ENCODE assay signal across 18 mouse cellular contexts in genomic region chr8:123441788-123442187, GRCm38 (mm10). TPM values are rescaled to one million over a fixed set of nuclear protein-coding genes. Genes with fewer than 3 reads are reported as not detected.
DNase-seq lines count a peak whose midpoint lies in the region; ATAC-seq lines count a peak whose summit lies in the region.
"Had no signal": no experiment of that assay in that cellular context is flagged by ENCODE, and none has a peak within 500 bp of the region (broad histone marks: within the 10 kb centered on the region; RNA-seq: fewer than 3 reads in every experiment).

No protein-coding gene starts in this region.

- H3K27me3 ChIP-seq in megakaryocyte, embryonic 14.5 days (replicated peaks), result peaks cover 3% of the 10 kb centered on the region
- H3K27me3 ChIP-seq: embryonic facial prominence, embryonic 12.5 days; forebrain, embryonic 13.5 days; forebrain, embryonic 15.5 days had no signal

- H3K36me3 ChIP-seq in megakaryocyte, embryonic 14.5 days (replicated peaks; ENCODE audit: low read length), result peaks cover 17% of the 10 kb centered on the region
- H3K36me3 ChIP-seq: forebrain, embryonic 15.5 days had no signal

- no peak for ATAC-seq in megakaryocyte, adult 5-6 weeks (ENCODE audit: poor library complexity, severe bottlenecking)
- ATAC-seq: activated CD4-positive, CD25-positive, alpha-beta regulatory T cell, adult 4 months; forebrain, postnatal 0 days had no signal

- peaks cover 14% of the 10 kb centered on the region for H3K9me3 ChIP-seq in megakaryocyte, embryonic 14.5 days
- H3K9me3 ChIP-seq: embryonic facial prominence, embryonic 12.5 days; forebrain, embryonic 13.5 days; forebrain, embryonic 15.5 days had no signal

- peak; percentile 87 for DNase-seq in MEL-GATA-1-ER (ENCODE audit: extremely low read depth, low read depth)
- DNase-seq in gastrocnemius, postnatal 36 days, result no peak
- no peak for DNase-seq in liver
- DNase-seq: adrenal gland, adult 8-10 months; adrenal gland, postnatal 14 days; adrenal gland, postnatal 36 days; cerebellum, adult 8-10 months; cerebellum, postnatal 10 days; cerebellum, postnatal 25 days; forebrain, postnatal 0 days had no signal

- intact Hi-C loops in gastrocnemius, postnatal 36 days (cut with DNase I), result no loop called here

- H3K4me1 ChIP-seq in megakaryocyte, embryonic 14.5 days, result peaks cover 51% of the 10 kb centered on the region

- H3K4me3 ChIP-seq in megakaryocyte, embryonic 14.5 days (replicated peaks), result peak overlapping the region; percentile 97
- H3K4me3 ChIP-seq: embryonic facial prominence, embryonic 10.5 days; embryonic facial prominence, embryonic 12.5 days had no signal

RNA-seq across cellular contexts. Expression of gene Def8, which starts 18.5 kb away (rescaled TPM):
- polyA plus RNA-seq in megakaryocyte, embryonic 14.5 days (2012; ENCODE audit: insufficient read depth, low replicate concordance), result 20.7 and 47.5 TPM in 2 replicates
- 15.2 and 19.6 TPM in 2 replicates for total RNA-seq in megakaryocyte, adult 5-6 weeks (2015)
- total RNA-seq in megakaryocyte, adult 5-6 weeks (2017), result 24.9 and 27.3 TPM in 2 replicates
- 10 to 100 TPM; 35.7 to 40.3 TPM for total RNA-seq in gastrocnemius, postnatal 36 days (2021)

RNA-seq across cellular contexts. Expression of gene Tubb3, which starts 30.6 kb away (rescaled TPM):
- 123 and 178 TPM in 2 replicates for polyA plus RNA-seq in megakaryocyte, embryonic 14.5 days (2012; ENCODE audit: insufficient read depth, low replicate concordance)
- total RNA-seq in megakaryocyte, adult 5-6 weeks (2015), result 0.89 and 1.0 TPM in 2 replicates
- 0.37 and 1.2 TPM in 2 replicates for total RNA-seq in megakaryocyte, adult 5-6 weeks (2017)
- total RNA-seq in gastrocnemius, postnatal 36 days (2021), result under 1 TPM in 1 of 2 experiments, not detected in 1; 0.20 TPM

RNA-seq across cellular contexts. Expression of gene Mc1r, which starts 34.9 kb away (rescaled TPM):
- 1.1 TPM in 1 of 2 replicates, not detected in the other for polyA plus RNA-seq in megakaryocyte, embryonic 14.5 days (2012; ENCODE audit: insufficient read depth, low replicate concordance)
- total RNA-seq in megakaryocyte, adult 5-6 weeks (2015), result not detected in 2 replicates
- total RNA-seq in megakaryocyte, adult 5-6 weeks (2017), result not detected in 2 replicates
- total RNA-seq in gastrocnemius, postnatal 36 days (2021), result not detected
- total RNA-seq: adrenal gland, adult 18-20 months; adrenal gland, postnatal 14 days; adrenal gland, postnatal 36 days had no signal
- polyA plus RNA-seq: activated CD4-positive, CD25-positive, alpha-beta regulatory T cell, adult 4 months; embryonic facial prominence, embryonic 10.5 days had no signal

RNA-seq across cellular contexts. Expression of gene Afg3l1, which starts 35.9 kb away (rescaled TPM):
- polyA plus RNA-seq in megakaryocyte, embryonic 14.5 days (2012; ENCODE audit: insufficient read depth, low replicate concordance), result 8.8 and 20.1 TPM in 2 replicates
- 10.4 and 11.7 TPM in 2 replicates for total RNA-seq in megakaryocyte, adult 5-6 weeks (2015)
- 12.2 and 13.3 TPM in 2 replicates for total RNA-seq in megakaryocyte, adult 5-6 weeks (2017)
- total RNA-seq in gastrocnemius, postnatal 36 days (2021), result 10 to 100 TPM; 34.6 to 38.2 TPM
